Mouse (Mus musculus) cortical plate, adult 2 months (tissue): ENCODE measurements around the gene Slc9a7.

Experiments used
- CTCF ChIP-seq: fragments of 200-500 bp; IDR thresholded peaks from 2 replicates; pipeline ENCODE4 v1.5.1; 2011; ENCODE audit warnings: mild to moderate bottlenecking, control low read depth, low read length; ENCODE audit not compliant: insufficient read depth; ENCODE audit errors: extremely low read depth
- POLR2A ChIP-seq: fragments of 200-500 bp; IDR thresholded peaks from 2 replicates; pipeline ENCODE4 v1.6.1; 2011; ENCODE audit warnings: mild to moderate bottlenecking, low read length, control low read depth; ENCODE audit not compliant: insufficient read depth; ENCODE audit errors: extremely low read depth

DNA sequence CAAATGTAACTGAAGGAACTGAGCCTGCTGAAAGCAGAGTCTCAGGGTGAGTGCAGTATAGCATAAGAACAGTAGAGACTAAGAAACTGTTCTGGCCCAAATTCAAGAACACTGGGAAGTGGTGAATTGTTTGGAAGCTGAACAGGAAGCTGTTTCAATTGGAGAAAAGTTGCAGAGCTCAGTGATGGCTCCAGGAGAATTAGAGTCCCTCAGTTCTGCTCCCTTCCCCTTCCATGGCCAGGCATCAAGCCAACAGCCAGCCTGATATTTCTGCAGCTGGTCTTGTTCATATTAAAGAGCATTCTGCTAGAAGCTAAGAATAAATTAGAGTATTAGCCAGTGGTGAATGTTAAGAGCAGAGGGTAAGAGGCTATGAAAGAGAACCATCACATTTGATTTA is 225.0 kb downstream of the Slc9a7 start:
- TF ChIP-seq CTCF, result no peak
- TF ChIP-seq POLR2A, result no peak
